Mouse (Mus musculus): ENCODE data around the gene Olfr180.

Olfr180 gene

DNA sequence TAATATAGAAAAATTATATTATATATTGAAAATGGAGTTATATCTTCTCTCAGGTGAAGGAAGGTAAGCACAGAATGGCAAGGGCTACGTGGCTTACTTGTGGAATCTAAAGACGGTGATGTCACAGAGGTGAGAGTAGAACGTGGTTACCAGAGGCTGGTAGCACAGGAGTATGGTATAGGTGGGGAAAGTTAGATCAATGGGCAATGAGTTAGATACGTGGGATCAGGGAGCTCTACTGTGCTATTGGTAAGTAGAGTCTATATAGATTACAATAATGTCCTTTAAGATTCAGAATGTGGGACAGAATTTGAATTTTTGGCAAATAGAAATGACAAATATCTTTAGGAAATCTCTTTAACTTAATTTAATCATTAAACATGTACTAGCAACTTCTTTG is at the start of gene Olfr180:
TSS of gene Olfr180 (minus strand) at position 101 of the 400 bp plus-strand sequence.
- no peak for DNase-seq (ENCODE audit: low read depth, low spot score)

DNA sequence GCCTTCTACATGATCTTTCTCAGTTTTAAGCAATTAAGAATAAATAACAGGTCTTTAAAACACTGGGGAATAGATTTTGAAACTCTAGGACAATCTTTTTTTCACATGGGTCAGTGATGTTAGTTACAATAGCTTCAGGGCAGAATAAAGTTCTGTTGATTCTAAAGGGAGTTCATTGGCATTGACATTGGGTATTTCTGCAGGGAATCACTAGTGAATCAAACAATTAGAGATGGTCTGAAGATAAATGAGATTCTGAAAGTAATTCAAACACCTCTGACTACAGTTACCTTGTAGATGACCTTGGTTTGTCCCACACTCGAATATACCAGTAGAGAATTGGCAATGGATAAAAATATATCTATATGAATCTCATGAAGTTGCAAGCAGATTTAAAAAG is 537 bp downstream of the Olfr180 start, which contains the start of gene Olfr181:
TSS of gene Olfr181 (minus strand) at position 101 of the 400 bp plus-strand sequence.
- no peak for DNase-seq (ENCODE audit: low read depth, low spot score)

DNA sequence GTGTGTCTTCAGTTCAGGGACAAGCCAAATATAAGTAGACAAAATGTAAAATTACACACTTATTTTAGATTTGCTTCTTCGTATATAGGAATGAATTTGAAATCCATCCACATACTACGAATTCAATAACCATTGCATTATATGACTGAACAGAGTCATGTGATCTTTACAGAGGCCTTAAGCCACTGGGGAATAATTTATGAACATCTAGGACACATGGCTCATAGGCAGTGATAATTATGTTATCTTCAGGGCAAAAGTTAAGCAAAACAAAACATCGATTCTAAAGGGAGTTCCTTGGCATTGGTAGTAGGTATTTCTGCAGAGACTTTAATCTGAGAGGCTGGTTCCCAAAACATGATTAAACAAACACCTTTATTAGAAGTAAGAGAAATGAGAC is 37.2 kb downstream of the Olfr180 start, which contains the start of gene Olfr178:
TSS of gene Olfr178 (minus strand) at position 101 of the 400 bp plus-strand sequence.
- DNase-seq (ENCODE audit: low read depth, low spot score), result no peak

DNA sequence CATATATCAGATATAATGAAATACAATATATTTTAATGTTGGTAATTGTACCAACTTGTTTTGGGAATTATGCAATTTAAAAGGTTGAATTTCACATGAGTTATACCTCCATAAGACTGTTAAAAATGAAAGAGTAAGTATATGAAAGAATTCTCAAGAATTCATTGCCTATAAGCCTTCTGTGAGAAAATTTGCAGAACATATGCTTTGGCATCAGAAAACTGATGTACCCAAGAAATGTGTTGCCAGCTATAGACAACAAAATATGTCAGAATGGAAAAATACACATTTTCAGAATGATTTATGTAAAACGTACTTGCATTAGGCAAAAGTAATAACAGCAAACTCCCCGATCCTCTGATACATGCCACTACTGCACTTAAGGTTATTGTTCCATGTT is 44.8 kb downstream of the Olfr180 start:
- DNase-seq (ENCODE audit: low read depth, low spot score), result peak; percentile 45

DNA sequence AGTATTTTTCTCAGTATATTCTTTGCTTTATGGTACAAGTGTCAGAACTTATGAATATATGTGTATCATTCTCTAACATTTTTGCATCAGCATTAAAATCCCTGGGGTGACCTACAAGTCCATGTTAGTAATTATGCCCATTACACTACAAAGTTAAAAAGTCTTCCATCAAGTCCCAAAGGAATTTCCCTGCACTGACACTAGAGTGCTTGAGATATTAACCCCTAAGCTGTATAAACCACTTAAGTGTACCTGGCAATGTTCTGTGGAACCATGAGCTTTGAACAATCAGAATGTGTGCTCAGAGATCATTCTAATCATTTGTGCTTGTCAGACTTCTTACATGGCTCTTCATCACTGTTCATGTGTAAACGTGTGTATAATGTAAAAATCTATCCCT is 54.5 kb downstream of the Olfr180 start, which contains the start of gene Olfr177:
TSS of gene Olfr177 (minus strand) at position 101 of the 400 bp plus-strand sequence.
- DNase-seq (ENCODE audit: low read depth, low spot score), result no peak
